Mouse (Mus musculus): ENCODE measurements around the gene Tesk1. TPM values are rescaled to one million over a fixed set of nuclear protein-coding genes. Genes with fewer than 3 reads are reported as not detected.

The Tesk1 gene
- polyA plus RNA-seq (2012; rRNA removed): 75.3 and 75.5 TPM in 2 replicates

GRCm38 (mm10) chr4:43441639-43442038 is at the start of gene Tesk1:
TSS of gene Tesk1 (plus strand) at chr4:43441939.

DNA sequence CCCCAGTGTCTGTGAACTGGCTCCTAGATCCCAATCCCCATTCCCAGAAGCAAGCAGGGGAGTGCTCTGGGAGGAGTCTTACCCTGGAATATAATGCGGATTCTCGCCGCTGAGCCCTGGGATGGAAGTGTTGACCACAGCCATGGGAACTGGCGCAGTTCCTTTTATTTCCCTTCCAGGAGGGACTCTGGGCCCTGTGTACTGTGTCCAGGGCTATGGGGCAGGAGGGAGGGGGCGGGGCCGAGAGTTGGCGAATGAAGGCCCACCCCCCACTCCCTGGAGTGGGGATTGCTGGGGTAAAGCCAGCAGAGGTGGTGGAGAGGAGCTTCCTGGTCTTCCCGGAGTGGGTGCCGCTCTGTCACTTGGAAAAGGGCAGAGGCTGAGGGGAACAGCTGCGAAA is 12.8 kb upstream of the Tesk1 start, which contains the start of gene Fam166b:
Fam166b (minus strand) TSS at position 189 of the 400 bp plus-strand sequence.

GRCm38 (mm10) chr4:43454041-43454836 is 12.5 kb downstream of the Tesk1 start, which contains the start of gene Cd72:
TSS of gene Cd72 (minus strand) at chr4:43454628.

DNA sequence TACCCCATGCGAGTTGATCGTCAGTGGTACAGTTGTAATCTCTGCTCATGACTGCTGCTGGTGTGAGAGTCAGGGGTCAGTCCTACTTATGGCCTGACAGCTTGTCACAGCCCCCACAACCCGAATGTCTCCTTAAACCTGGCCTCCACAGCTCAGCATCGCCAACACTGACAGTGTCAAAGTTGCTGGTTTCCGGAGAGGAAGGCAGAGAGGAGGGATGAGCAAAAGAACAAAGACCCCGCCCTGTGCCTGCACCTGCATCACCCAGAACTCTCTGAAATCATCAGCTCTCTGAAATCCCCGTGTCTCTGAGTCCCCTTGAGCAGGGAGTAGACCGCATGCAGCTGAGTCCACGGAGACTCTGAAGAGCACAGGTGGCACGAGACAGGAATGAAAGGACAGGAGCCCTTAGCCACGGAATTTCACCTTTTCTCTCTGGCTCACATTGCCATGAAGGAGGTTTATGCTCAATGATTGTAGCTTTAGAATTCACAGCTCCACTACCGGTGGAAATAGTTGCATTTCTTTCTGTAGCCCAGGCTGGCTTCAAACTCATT is 41.9 kb downstream of the Tesk1 start, which contains the start of gene Sit1:
Sit1 (minus strand) TSS at position 200 of the 557 bp plus-strand sequence.

DNA sequence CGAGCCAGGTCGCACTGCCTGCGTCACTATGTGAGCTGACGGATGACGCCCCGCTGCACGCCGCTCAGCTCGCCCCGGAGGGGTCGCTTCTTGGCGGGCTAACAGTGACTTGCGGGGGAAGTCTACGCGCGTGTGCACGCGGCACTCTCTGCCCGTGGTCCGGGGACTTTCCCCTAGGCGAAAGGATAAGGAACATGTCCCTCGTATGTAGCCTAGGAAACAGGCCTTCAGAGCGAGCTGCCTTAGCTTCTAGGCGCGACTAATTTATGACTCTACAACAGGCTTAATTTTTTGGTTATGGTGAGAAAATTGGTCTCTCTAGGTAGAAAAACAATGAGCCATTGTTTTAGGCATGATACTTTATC is 51.1 kb downstream of the Tesk1 start, which contains the start of gene Ccdc107:
Ccdc107 (plus strand) TSS at position 80 of the 365 bp plus-strand sequence.

Other genes with a start within 250 kb of the Tesk1 start
- 1.2 TPM in 2 replicates for gene Atp8b5, start 174.8 kb upstream of the Tesk1 start, polyA plus RNA-seq (2012; rRNA removed)
- gene Rusc2, start 60.0 kb upstream of the Tesk1 start, polyA plus RNA-seq (2012; rRNA removed): 59.6 and 67.4 TPM in 2 replicates
- 0.92 and 1.1 TPM in 2 replicates for gene Fam166b, start 12.8 kb upstream of the Tesk1 start, polyA plus RNA-seq (2012; rRNA removed)
- gene Cd72, start 12.7 kb downstream of the Tesk1 start, polyA plus RNA-seq (2012; rRNA removed): 0.20 and 0.59 TPM in 2 replicates
- gene Sit1, start 41.8 kb downstream of the Tesk1 start, polyA plus RNA-seq (2012; rRNA removed): not detected in 2 replicates
- gene Ccdc107, start 51.0 kb downstream of the Tesk1 start, polyA plus RNA-seq (2012; rRNA removed): 76.4 and 104 TPM in 2 replicates
- gene Arhgef39, start 57.8 kb downstream of the Tesk1 start, polyA plus RNA-seq (2012; rRNA removed): 33.3 and 39.5 TPM in 2 replicates
- 0.50 and 0.79 TPM in 2 replicates for gene Car9, start 65.0 kb downstream of the Tesk1 start, polyA plus RNA-seq (2012; rRNA removed)
- 15.7 and 78.5 TPM in 2 replicates for gene Tpm2, start 81.8 kb downstream of the Tesk1 start, polyA plus RNA-seq (2012; rRNA removed)
- 52.6 and 54.6 TPM in 2 replicates for gene Creb3, start 120.4 kb downstream of the Tesk1 start, polyA plus RNA-seq (2012; rRNA removed)
- 54.6 and 60.2 TPM in 2 replicates for gene Tln1, start 120.8 kb downstream of the Tesk1 start, polyA plus RNA-seq (2012; rRNA removed)
- gene Rgp1, start 136.8 kb downstream of the Tesk1 start, polyA plus RNA-seq (2012; rRNA removed): 55.7 and 57.0 TPM in 2 replicates
- gene Gba2, start 136.9 kb downstream of the Tesk1 start, polyA plus RNA-seq (2012; rRNA removed): 82.9 and 90.4 TPM in 2 replicates
- not detected in 2 replicates for gene Msmp, start 142.6 kb downstream of the Tesk1 start, polyA plus RNA-seq (2012; rRNA removed)
- 69.8 and 78.3 TPM in 2 replicates for gene Npr2, start 190.0 kb downstream of the Tesk1 start, polyA plus RNA-seq (2012; rRNA removed)
- 6.6 and 7.9 TPM in 2 replicates for gene Spag8, start 211.7 kb downstream of the Tesk1 start, polyA plus RNA-seq (2012; rRNA removed)
- gene Hint2, start 214.5 kb downstream of the Tesk1 start, polyA plus RNA-seq (2012; rRNA removed): 56.9 and 57.8 TPM in 2 replicates
- gene Tmem8b, start 227.0 kb downstream of the Tesk1 start, polyA plus RNA-seq (2012; rRNA removed): 23.4 and 26.5 TPM in 2 replicates
- 0.30 and 0.37 TPM in 2 replicates for gene Fam221b, start 227.2 kb downstream of the Tesk1 start, polyA plus RNA-seq (2012; rRNA removed)